Mouse (Mus musculus): Measurements from ENCODE around the gene Gpr183.
A peak's percentile ranks its signal among the peaks of the same experiment; 100 is the strongest.

Gpr183 gene

DNA sequence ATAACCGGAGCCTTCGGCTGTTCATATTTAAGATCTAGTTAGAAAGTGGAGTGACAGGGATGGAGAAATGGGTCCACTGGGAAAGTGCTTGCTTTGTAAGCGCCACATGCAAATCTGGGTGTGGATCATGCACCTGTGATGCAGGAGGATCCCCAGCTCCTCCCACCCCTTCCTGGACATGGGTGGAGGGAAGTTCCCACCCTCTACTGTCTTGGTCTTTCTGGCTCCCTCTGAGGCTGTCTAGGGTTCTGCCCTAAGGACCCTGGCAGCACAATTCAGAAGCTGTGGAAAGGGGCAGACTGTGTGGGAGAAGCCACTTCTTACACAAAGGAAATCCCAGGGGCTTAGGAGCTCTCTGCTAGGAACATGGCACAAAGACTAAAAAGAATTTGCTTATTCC lies 33.4 kb downstream of the Gpr183 start:
- DNase-seq (ENCODE audit: low read depth, low spot score) = no peak

- DNase-seq (ENCODE audit: low read depth, low spot score) = no peak
These were observed 34.1 kb downstream of the Gpr183 start for GRCm38 (mm10) chr14:121930731-121931383.

DNA sequence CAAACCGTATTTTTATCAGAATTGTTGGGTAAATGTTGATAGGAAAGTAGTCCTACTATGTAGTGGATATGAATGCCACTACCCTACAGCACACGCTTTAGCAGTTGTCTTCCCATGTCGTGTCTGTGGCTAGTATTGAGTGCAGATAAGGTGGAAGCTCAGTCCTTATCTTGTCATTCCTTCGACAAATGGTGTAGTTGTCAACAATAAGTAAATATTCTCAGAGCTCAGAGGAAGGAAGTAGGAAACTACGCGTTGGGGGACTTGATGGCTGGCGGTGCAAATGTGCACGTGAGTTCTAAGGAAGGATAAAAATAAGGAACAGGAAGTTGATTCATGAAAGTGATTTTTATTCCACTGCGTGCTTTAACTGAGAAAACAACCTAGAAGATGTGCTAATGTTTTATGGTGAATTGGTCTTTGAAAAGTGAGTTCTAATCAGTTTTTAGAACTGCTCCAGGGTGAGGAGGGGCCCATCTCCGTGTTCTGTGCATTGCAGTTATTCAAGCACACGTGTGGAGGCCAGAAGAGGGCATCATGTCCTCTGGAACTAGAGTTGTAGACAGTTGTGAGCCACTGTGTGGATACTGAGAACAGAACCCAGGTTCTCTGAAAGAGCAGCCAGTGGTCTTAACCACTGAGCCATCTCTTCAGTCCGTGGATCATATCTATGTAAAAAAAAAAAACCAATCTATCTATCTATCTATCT lies 35.6 kb downstream of the Gpr183 start:
- no peak for DNase-seq (ENCODE audit: low read depth, low spot score)

DNA sequence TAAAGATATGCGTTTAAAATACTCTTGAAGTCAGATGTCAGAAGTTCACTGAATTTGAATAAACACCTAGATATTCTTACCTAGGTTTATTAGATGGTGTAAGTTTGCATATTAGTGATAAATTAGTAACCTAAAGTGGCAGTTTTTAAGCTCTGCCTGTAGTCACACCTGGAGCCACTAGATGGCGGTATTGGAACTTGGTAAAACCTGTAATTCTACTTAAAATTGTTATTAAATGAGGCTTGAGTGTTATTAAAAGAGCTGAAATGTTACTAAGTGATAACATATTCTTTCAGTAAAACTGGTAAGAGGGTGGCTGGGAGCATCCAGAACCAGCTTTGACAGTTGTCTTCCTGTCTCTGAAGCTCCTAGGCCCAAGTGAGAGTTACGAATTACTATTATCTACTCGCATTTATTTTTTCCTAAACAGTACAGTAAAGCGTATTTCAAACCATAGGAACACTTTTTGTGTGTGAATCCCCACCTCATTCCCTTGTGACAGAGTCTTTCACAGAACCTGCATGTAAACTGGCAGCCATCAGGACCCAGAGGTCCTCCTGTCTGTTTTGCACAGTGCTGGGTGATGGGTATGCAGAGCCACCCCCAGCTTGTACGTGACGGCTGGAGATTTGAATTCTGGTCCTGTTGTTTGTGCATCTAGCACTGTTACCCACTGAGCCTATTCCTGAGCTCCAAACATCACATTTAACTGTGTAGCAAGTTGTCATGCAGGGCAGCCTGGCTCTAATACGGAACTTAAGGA lies 36.4 kb downstream of the Gpr183 start:
- peak; percentile 46 for DNase-seq (ENCODE audit: low read depth, low spot score)

DNA sequence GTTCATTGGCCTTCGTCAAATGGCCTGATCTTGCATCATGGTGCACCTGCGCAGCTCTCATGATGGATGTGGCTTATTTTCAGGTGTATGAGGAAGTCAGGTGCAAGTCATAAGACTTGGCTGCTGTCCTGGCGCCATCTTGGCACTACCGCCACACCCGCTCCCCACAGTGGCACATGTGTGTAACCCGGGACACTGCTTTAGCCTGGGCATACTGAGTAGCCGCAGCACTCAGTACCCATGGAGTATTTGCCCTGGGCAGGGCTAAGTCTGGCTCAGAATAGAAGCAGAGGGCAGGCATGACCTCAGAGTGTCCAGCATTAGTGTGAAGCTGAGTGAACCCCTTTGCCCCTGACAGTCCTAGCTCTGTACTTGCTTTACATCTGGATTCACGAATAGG lies 37.5 kb downstream of the Gpr183 start:
- DNase-seq (ENCODE audit: low read depth, low spot score) = no peak

GRCm38 (mm10) chr14:121926901-121927300 lies 38.1 kb downstream of the Gpr183 start:
- no peak for DNase-seq (ENCODE audit: low read depth, low spot score)

- DNase-seq (ENCODE audit: low read depth, low spot score) = no peak
These were observed 40.1 kb downstream of the Gpr183 start for GRCm38 (mm10) chr14:121924876-121925275.

- no peak for DNase-seq (ENCODE audit: low read depth, low spot score)
These were observed 42.3 kb downstream of the Gpr183 start for GRCm38 (mm10) chr14:121922731-121923130.

DNA sequence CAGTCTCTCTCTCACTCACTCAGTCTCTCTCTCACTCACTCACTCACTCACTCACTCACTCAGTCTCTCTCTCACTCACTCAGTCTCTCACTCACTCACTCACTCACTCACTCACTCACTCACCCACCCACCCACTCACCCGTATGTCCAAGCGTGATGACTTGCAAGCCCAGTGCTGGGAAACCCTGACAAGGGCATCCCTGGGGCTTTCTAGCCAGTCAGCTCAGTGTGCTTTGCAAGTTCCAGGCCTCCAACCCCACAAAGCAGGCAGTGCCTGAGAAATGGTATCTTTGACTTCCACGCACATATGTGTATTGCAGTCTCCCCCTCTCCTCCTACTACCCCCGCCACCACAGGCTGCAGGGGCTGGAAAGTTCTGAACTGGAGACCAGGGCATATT lies 43.0 kb downstream of the Gpr183 start:
- DNase-seq (ENCODE audit: low read depth, low spot score) = no peak

DNA sequence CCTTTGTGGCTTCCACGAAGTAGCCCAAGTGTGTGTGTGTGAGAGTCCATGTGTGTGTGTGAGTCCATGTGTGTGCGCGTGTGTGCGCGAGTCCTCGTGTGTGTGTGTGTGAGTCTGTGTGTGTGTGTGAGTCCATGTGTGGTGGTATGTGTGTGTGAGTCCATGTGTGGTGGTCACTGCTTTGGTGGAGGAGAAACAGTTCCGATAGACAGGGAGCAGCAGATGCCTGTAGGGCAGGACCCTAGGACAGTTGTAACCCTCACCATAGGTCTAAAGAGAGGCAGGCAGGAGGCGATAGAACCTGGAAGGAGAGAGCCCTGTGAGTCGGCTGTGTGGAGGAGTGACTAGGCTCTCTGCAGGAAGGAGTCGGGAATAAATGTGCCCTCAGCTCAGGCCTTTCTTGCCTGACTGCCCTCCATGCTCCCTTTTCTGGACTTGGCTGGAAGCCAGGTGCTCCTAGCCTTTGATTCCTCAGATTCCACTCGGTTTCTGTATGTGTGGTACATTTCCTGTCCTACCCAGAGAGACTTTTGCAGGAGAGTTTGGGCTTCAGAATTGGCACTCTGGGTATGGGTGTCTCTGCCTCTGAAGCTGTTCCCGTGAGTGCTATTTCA lies 44.4 kb downstream of the Gpr183 start:
- no peak for DNase-seq (ENCODE audit: low read depth, low spot score)

DNA sequence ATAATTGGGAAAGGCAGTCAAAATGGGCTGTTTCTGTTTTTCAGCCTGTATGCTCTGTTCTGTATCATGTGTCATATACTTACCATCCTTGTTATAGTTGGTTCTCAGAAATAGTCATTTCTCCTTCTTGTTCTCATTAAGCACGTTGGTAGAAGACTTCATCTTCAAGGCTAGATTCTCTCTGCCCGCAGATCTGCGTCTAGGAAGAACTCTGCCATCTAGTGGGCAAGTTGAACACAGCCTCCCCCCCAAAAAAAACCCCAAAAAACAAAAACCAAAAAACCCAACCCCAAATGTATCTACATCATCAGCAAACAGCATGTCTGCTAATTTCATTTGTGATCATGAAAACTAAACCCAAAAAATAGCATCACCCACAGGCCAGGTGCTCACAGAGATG lies 45.2 kb downstream of the Gpr183 start:
- no peak for DNase-seq (ENCODE audit: low read depth, low spot score)

GRCm38 (mm10) chr14:121918266-121918665 lies 46.7 kb downstream of the Gpr183 start:
- DNase-seq (ENCODE audit: low read depth, low spot score) = no peak

- no peak for DNase-seq (ENCODE audit: low read depth, low spot score)
These were observed 48.5 kb downstream of the Gpr183 start for GRCm38 (mm10) chr14:121916311-121917094.

DNA sequence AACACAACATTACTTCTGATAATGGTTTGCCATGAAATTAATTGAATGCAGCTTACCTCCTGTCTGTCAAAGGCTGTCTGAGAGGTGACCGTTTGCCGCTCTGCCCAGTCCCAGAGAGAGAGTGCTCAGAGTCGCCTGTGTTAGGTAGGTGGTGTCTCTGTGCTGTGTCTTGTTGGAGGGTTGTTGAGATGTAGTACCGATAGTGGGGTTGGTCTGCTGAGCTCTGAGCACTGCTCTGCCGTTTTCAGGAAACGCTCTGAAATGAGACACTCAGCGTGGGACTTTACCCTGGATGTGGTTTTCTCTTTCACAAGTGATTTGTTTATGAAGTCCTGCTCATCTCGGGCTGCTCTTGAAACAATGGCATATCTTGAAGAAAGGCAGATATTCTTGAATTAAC lies 49.4 kb downstream of the Gpr183 start, which contains the start of gene Gpr18:
TSS of gene Gpr18 (minus strand) at position 161 of the 400 bp plus-strand sequence.
- DNase-seq (ENCODE audit: low read depth, low spot score) = no peak

GRCm38 (mm10) chr14:121915143-121915542 lies 49.9 kb downstream of the Gpr183 start:
- no peak for DNase-seq (ENCODE audit: low read depth, low spot score)

GRCm38 (mm10) chr14:121912501-121912900 lies 52.5 kb downstream of the Gpr183 start:
- no peak for DNase-seq (ENCODE audit: low read depth, low spot score)

- DNase-seq (ENCODE audit: low read depth, low spot score) = no peak
These were observed 55.1 kb downstream of the Gpr183 start for GRCm38 (mm10) chr14:121909868-121910267.

GRCm38 (mm10) chr14:121906992-121907681 lies 57.9 kb downstream of the Gpr183 start:
- DNase-seq (ENCODE audit: low read depth, low spot score) = no peak

- no peak for DNase-seq (ENCODE audit: low read depth, low spot score)
These were observed 58.5 kb downstream of the Gpr183 start for GRCm38 (mm10) chr14:121906341-121906991.

DNA sequence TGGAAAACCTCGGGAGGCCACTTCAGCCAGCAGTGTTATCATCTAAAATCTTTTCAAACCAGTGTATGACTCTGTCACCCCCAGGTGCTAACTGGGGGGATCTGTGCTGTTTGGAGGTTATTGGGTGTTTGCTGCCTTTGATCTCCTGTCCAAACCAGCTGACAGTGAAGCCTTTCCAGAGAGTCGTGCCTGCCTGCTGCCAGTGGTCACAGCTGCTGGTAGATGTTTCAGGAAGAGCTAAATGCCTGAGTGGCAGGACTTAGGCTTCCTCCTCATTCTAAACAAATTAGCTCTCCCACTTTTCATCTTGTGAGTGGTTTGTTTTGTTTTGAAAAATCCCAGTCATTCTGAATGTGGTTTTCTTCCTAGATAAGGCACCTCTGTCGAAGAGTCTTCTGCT lies 60.2 kb downstream of the Gpr183 start:
- no peak for DNase-seq (ENCODE audit: low read depth, low spot score)
